Mouse (Mus musculus) small intestine, adult 2 months (tissue): ENCODE measurements around the gene Icmt.

Experiments
- CTCF ChIP-seq: fragments of 200-500 bp; IDR thresholded peaks from 2 replicates; pipeline ENCODE4 v1.5.1; 2012; ENCODE audit warnings: low read depth, mild to moderate bottlenecking, control low read depth, inconsistent platforms, low read length, moderate library complexity, mixed read lengths; ENCODE audit not compliant: insufficient replicate concordance, insufficient read length; ENCODE audit errors: extremely low read depth
- POLR2A ChIP-seq: fragments of 200-500 bp; IDR thresholded peaks from 2 replicates; pipeline ENCODE4 v1.6.1; 2012; ENCODE audit warnings: low read depth, mild to moderate bottlenecking, control low read depth, inconsistent platforms, low read length, moderate library complexity

DNA sequence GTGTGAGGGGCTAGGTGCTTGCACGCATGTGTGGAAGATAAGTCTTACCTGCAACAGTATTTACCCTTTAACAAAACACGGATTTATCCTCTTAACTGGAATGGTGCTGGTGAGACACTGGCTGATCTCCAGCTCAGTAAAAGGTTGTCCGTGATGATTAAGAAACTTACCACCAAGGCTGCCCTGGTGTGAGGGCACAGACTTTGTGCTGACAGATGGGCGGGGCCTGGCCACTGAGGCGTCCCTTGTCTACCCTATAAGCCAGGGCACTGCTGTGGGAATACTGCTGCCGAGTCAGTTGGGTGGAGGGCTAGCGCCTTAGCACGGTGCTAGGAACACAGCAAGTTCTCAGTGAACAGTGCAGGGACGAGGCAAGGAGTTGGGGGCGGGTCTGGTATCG, 5.0 kb downstream of the Icmt start:
- TF ChIP-seq CTCF = no peak
- no peak for TF ChIP-seq POLR2A
